Mouse (Mus musculus): ENCODE results near the gene Trim33.

The Trim33 gene

DNA sequence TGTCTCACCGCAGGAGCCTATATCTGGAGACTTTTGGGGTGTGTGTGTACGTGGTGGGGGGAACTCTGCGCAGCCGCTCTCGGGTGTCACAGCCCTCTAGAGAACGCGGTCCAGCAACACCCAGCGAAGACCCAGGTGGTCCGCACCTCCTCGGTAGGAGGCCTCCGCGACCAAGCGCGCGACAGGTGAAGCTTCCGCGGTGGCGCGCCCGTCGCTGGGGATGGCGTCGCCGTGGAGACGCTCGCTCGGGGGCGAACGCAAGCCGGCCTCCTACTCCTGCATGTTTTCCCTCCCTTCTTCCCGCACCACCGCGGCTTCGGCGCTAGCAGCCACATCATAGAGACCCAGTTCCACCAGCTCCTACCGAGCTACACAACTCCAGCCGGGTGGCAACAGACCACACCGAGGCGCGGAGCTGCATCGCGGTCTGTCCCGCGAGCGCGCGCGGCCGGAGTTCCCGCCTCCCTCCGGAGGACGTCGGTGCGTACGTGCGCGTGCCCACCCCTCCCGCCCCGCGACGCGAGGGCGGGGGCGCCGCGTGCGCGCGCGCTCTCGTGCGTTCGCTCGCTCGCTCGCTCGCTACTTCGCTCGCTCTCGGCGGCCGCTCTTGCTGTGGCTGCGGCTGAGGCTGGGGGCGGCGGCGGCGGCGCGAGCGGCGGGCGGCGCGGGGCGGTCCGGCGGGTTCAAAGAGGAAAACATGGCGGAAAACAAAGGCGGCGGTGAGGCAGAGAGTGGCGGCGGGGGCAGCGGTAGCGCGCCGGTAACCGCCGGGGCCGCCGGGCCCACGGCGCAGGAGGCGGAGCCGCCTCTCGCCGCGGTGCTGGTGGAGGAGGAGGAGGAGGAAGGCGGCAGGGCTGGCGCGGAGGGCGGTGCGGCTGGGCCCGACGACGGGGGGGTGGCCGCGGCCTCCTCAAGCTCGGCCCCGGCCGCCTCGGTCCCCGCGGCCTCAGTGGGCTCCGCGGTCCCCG lies at the start of gene Trim33:
TSS of gene Trim33 (plus strand) at position 112 of the 968 bp plus-strand sequence.
- peak; percentile 91 for DNase-seq

DNA sequence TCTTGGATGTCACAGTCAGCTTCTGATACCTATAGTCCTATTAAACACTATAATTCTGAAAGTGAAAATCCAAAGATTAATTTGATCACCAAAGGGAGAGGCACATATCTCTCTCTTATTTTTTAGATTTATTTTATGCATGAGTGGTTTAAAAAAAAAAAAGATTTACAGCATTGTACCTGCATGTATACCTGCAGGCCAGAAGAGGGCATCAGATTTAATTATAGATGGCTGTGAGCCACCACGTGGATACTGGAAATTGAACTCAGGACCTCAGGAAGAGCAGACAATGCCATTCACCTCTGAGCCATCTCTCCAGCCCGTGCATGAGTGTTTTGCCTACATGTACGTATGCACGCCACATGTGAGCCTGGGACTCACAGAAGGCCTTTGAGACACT lies 46.7 kb upstream of the Trim33 start:
- no peak for DNase-seq

DNA sequence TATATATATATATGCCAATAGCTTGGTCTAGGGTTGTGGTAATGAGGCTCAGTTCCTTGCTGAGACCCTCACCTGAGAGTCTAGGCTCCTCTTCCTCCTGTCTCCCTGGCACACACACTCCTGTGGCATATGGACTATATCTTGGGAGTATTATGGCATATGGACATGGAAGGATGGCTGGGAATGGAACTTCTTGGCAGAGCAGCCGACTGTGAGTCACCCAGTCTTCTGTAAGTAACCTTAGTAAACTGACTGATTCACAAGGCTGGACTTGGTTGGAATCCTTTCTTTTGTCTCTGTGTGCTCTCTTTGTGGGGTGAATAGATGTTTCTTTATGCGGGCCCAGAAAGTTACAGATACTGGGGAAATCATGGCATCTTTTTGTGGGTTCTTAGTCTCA lies 37.6 kb upstream of the Trim33 start:
- peak; percentile 51 for DNase-seq

DNA sequence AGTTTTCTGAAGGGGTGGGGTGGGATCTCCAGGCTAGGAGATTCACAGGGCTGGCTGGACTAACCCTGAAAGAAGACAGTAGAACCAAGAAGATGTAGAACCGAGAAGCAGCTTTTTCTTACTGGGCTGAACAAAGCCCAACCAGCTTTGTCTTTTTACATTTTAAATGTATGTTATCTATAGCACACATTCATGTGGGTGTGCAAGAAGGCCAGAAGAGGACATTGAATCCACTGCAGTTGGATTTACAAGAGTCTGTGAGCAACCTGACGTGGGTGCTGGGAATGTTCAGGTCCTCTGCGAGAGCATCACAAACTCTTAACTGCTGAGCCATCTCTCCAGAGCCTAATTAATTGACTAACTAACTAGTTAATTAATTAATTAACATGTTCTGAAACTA lies 36.9 kb upstream of the Trim33 start:
- peak; percentile 1 for DNase-seq

DNA sequence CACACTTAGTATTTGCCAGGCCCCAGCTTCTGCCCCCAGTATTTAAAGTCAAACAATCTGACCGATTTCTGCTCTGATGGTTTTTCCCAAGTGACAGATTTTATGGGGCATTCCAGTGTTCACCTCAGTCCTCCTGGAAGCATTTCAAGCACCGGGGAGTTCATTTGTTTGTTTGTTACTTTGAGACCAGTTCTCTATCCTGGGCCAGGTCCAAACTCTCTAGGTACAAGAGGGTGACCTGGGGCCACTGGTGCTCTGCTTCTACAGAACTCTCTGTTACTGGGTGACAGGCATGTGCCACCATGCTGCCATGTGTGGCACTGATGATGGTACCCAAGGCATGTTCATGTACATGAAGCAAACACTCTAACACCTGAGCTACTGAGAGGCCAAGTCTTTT lies 35.6 kb upstream of the Trim33 start:
- no peak for DNase-seq

DNA sequence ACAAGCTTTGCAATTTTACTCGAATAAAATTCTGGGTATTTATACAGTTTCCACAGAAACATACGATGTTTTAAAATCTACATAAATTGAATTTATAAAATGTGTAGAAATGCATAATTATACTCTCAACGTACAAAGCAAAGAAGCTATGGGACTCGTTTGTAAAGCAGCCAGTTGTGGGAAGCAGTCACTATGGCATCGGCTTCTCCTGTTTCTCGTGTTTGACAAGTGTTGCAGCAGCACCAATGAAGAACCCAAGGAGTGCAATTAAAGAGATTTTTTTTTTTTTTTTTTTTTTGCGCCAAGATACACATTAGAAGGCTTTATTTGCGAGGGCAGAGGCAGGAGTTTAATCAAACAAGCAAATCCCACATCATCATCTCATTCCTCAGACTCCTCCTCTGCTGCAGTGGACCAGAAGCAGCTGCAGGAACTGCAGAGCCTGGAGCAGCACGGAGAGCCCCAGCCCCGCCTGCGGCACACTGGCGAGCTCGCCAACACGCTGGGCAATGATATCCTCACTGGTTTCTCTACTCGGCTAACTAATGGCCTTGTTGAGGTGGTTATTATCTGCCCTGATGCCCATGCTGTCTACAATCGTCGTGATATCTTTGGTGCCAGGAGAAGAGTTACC lies 32.3 kb upstream of the Trim33 start:
- peak; percentile 7 for DNase-seq

DNA sequence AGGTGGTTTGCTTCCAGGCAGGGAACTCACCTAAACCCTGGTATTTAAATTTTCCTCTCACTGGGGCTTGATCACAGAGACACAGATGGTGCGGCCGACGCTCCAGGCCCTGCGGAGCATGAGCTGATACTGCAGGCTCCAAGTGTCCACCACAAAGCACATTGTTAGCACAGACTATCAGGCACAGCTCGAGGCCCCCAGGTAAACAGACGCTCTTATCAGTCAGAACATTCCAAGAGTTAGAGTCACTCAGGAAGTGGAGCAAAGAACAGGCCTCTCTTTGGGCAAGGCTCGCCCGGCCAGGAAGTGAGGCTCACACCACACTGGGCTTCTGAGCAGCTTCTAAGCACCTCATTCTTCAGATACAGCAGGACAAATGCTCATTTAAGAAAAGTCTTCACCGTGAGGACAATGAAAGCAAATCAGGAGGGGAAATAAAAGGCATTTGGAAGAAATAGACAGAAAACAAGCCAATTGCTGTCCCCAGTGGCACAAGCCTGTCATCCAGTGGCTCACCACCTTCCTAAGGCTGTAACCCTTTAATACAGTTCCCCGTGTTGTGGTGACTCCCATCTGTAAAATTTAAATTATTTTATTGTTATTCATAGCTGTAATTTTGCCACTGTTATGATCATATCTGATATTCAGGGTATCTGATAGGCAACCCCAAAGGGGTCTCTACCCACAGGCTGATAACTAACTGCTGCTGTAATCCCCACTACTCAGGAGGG lies 22.8 kb upstream of the Trim33 start:
- DNase-seq = no peak

DNA sequence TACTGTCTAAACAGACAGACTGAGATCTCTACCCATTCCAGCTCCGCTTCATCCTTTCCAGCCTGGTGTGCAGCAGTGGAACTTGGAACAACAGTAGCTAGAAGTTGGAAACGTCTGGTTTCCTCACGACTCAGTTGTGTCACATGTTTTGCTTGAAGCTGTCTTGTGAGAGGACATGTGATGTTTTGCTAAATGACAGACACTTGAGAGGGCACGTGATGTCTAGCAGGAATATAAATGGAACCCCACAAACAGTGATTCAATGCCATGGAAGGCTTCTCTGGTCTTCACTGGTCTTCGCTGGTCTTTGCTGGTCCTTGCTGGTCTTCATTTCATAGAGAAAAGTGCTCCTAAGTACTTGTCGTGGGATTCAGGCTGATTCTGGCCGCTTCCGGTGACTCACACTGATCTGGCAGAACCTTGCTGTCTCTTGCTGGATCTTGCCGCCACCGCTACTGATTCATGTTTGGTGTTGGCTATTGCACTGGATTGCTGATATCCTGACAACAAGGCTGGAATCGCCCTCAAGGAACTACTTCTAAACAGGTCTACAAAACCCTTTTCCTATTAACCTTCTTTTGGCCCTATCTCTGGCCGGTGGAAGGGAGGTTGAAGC lies 16.2 kb upstream of the Trim33 start:
- no peak for DNase-seq

DNA sequence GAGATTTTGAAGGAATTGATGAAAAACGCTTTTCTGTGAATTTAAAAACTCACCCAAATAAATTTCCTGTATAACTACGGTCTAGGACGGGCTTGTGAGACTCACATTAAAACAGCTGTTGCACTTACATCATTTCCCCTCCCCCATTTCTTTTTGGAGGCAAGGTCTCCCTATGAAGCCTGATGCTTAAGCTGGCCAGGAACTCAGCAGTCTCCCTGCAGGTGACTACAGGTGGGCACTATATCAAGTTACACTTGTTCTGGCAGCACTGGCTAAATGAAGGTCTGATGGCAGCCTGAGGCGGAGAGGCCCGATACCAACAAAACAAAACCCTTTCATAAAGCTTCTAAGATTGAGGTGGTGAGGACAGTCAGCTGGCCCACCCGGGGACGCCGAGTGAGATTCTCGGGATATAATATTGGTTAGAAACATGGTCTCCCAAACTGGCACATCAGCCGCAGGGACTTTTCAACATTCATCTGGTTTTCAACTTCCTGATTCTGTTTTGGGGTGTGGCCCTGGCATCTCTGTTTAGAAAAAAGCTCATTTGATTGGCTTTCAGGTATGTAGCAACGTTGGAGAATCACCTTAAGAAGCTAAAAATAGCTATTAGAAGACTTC lies 422 bp upstream of the Trim33 start:
- DNase-seq = peak; percentile 20

DNA sequence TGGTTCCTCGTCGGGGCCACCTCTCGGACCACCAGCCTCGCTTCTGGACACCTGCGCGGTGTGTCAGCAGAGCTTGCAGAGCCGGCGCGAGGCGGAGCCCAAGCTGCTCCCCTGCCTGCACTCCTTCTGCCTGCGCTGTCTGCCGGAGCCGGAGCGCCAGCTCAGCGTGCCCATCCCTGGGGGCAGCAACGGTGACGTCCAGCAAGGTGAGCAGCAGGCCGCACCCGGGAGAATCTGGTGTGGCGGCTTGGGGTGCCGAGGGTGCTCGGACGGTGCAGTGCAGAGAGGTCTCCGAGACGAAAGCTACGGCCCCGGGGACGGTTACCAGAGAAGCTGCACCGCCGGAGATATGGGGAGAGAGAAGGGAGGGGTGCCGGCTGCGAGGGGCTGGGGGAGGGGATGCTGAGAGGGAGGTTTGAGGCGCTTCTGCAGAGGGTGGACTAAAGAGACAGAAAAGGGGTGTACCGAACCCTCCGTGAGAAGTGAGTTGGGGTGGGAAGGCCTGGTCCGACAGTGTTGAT lies 1.2 kb downstream of the Trim33 start:
- peak; percentile 57 for DNase-seq

DNA sequence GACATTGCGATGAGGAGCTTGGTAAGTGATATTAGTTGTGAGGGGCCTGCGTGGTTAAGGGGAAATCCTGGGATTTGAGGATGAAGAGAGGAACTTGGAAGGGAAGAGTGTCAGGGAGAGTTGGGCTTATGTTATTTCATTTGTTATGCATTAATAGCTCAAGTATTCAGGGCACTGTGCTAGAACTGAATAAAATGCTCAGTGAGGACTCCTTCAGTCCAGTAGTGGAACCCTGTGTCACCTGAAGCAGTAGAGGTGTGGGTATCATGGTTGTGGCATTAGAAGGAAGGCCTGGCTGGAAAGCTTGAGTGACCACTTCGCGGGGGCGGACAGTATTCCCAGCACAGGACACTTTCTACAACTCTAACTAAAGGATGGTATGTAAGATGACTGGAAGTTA lies 1.8 kb downstream of the Trim33 start:
- DNase-seq = no peak

DNA sequence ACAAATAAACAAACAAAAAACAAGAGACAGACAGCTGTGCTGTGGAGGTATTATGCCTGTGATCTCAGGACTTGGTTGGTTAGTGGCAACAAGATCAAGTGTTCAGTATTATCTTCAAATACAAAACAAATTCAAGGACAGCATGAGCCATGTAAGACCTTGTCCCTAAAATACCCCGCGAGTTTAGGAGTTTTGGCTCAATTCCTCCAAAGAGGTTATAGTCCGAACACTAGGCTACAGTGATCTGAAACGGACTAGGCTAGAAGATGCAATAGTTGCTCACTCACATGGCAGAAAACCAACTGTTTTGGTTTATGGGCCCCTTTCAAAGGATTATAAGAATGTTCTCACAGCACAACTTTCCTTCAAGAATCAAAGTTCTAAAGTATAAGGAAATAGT lies 9.7 kb downstream of the Trim33 start:
- DNase-seq = no peak

DNA sequence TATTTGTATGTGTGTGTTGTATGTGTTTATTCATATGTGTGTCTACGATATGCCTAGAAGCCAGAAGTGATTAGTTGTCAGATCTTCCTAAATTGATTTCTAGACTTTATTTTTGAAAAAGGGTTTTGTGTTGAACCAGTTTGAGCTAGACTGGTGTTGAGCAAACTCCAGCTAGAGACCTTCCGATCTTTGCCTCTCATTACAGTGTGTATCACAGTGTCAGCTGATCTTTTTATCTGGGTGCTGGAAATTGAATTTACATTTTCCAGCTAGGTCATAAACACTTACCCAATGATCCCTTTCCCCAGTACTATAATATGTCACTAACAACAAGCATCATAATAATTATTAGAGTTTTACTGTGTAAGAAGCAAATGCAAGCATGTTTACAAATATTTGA lies 12.0 kb downstream of the Trim33 start:
- DNase-seq = no peak

DNA sequence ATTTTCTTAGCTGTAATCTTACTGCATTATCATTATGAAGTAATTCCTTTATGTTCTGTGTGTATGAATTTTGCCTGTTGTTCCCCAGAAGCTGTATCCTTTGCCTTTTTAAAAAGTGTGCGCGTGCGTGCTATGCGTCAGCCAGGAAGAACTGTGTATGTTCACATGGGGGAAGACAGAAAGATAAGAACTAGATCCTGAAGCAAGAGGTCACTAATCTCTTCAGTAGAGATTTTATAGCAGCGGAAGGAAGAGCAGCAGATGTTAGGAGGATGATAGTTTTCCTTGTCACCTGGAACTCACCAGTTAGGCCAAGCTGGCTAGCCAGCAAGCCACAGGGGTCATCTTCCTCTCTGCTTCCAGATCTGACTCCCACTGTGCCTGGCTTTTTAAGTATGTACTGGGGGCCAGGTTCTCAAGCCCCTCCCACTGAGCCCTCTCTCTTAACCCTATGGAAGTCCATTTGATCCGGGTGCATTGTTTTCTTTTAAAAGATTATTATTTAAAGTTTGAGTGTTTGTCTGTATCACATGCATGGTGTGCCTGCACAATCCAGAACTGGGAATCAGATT lies 26.4 kb downstream of the Trim33 start:
- no peak for DNase-seq

DNA sequence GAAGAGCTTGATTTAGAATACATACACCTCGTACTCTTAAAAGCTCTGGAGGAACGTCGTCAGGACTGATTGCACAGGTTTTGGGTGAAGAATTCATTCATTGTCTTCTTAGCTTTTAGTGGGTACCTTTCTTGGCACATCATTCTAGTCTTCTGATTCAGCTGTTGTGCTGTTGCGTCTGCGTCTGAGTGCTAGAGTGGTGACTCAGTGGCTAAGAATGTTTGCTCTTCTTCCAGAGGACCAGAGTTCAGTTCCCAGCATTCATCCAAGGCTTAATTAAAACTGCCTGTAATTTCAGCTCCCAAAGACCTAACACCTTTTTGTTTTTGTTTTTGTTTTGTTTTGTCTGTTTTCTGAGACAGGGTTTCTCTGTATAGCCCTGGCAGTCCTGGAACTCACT lies 30.2 kb downstream of the Trim33 start:
- DNase-seq = no peak

DNA sequence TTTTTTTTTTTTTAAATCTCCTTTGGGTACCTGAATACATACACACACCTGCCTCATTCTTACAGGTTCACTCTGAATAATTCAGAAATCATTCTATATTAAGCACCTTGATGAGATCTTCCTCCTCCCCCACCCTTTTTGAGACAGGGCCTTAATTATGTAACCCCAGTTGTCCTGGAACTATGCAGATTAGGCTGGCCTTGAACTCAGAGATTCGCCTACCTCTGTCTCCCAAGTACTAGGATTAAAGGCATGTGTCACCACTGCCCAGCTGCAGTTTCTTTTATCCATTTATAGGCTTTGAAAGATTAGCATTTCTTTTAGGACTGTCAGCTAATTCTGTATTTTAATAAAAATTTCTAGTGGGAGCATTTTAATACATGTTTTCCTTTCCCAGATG lies 30.7 kb downstream of the Trim33 start:
- DNase-seq = no peak

DNA sequence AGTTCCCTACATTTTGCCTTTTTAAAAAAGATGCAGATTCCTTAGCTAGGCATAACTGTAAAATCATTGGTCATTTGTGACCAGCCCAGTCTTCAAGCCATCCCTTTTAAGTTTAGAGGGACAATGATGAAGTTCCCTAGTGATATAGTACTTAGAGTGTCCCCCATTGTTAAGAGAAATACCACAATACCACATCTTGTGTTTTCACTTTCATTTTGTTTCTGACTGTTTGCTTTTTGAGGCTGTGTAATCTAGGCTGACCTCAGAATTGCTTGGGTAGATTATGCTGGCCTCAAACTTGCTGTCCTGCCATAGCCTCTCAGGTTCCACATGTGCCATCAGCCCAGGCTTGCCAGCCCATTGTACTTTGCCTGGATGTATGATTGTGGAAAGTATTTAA lies 35.2 kb downstream of the Trim33 start:
- DNase-seq = no peak

DNA sequence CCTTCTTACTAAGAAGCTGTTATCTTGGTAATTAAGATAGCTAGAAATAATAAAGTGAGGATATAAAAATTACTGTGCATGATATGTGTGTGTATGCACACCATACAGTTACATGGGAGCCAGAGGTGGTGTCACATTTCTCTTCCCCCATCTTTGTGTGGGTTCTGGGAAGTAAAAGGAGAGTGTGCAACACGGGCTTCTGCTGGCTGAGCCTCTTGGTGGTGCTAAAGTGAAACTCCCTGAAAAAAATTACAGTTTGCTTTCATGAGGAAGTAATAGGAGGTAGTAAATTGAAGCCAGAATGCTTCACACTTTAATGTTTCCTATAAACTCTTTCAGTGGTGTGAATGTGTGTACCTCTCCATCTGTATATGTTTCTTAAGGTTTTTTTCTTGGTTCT lies 56.3 kb downstream of the Trim33 start:
- no peak for DNase-seq

DNA sequence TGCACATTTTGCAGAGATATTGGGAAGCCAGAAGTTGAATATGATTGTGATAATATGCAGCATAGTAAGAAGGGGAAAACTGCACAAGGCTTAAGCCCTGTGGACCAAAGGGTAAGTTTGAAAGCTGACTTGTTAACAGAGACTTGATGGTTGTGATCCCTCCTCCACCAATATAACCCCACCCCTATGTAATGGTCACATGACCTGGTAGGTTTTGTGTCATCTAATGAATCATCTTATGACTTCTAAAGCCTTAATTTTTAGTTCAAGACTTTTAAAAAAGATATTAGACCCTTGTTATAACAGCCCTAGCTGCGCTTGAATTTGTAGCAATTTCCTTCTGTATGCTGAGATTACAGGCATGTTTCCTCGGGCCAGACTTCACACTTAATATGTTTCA lies 67.6 kb downstream of the Trim33 start:
- DNase-seq = no peak

DNA sequence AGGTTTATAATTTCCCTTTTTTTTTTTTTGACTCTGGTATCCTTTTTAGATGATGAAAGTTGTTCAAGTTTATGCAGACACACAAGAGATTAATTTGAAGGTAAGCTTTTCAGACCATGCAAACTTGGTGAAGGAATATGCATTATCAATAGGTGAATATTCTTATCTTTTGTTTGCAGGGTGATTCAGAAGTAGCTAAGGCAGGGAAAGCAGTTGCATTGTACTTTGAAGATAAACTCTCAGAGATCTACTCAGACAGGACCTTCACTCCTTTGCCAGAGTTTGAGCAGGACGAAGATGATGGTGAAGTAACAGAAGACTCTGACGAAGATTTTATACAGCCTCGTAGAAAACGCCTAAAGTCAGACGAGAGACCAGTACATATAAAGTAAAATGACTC lies 74.4 kb downstream of the Trim33 start:
- DNase-seq = no peak

DNA sequence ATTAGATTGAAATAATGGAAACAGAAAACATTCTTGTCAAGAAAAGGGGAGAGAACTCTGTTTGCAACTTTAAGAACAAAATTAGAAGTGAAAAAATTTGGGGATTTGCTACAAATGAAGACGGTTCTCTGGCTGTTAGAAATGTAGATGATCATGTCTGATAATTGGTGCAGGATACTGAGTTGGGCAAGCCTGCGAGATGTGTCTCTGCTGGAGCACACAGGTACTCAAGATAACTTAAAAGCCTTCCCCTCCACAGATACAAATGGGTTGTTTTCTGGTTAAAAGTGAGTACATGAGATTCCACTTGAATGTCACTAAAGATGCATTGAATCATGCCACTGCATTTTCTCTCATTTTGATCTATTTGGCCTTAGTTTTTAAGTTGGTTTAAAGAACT lies 74.9 kb downstream of the Trim33 start:
- DNase-seq = no peak

DNA sequence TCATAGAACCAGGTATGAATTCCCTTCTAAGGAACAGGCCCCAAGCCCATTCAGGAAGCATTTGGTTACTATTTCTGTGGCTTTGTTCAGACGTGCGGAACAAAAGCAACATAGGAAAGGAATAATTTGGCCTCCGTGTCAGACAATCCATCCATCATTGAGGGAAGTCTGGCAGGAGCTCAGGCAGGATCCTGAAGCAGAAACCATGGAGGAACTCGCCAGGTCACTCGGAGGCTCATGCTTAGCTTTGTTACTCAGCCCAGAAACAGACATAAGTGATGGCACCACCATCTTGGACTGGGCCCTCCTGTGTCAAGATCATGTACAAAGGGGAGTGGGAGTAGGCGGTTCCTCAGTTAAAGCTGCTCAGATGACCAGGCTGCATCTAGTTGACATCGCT lies 82.1 kb downstream of the Trim33 start:
- no peak for DNase-seq
